Mouse (Mus musculus) right cerebral cortex, postnatal 36 days (tissue): ENCODE data around the gene Hdac7.

Experiments
- DNase-seq, 2 experiments: peaks; one replicate each; pipeline ENCODE4 v3.0.0; 2022; ENCODE audit warnings: low spot score in 2 of 2, mixed read lengths in 1 of 2

Hdac7 gene

GRCm38 (mm10) chr15:97814703-97815102 lies 29.6 kb downstream of the Hdac7 start:
- no peak for DNase-seq

- no peak for DNase-seq
These were observed 30.7 kb downstream of the Hdac7 start for GRCm38 (mm10) chr15:97813452-97814204.

GRCm38 (mm10) chr15:97812875-97813274 lies 31.4 kb downstream of the Hdac7 start:
- DNase-seq, result no peak

GRCm38 (mm10) chr15:97812126-97812525 lies 32.2 kb downstream of the Hdac7 start:
- peak; percentile 86 to 90 for DNase-seq

GRCm38 (mm10) chr15:97811307-97811706 lies 33.0 kb downstream of the Hdac7 start:
- DNase-seq, result no peak

GRCm38 (mm10) chr15:97810399-97810798 lies 33.9 kb downstream of the Hdac7 start:
- DNase-seq, result no peak

- DNase-seq, result no peak
These were observed 34.4 kb downstream of the Hdac7 start for GRCm38 (mm10) chr15:97809942-97810341.

- no peak for DNase-seq
These were observed 35.1 kb downstream of the Hdac7 start for GRCm38 (mm10) chr15:97809206-97809605.

- DNase-seq, result no peak
These were observed 35.8 kb downstream of the Hdac7 start for GRCm38 (mm10) chr15:97808532-97808931.

GRCm38 (mm10) chr15:97807867-97808266 lies 36.4 kb downstream of the Hdac7 start:
- DNase-seq, result no peak

GRCm38 (mm10) chr15:97802575-97802974 lies 41.7 kb downstream of the Hdac7 start:
- no peak for DNase-seq

- DNase-seq, result no peak
These were observed 42.5 kb downstream of the Hdac7 start for GRCm38 (mm10) chr15:97801811-97802210.

GRCm38 (mm10) chr15:97800853-97801252 lies 43.4 kb downstream of the Hdac7 start:
- no peak for DNase-seq

- DNase-seq, result no peak
These were observed 44.9 kb downstream of the Hdac7 start for GRCm38 (mm10) chr15:97799446-97799845.

- no peak for DNase-seq
These were observed 46.2 kb downstream of the Hdac7 start for GRCm38 (mm10) chr15:97798134-97798533.

- DNase-seq, result no peak
These were observed 47.5 kb downstream of the Hdac7 start for GRCm38 (mm10) chr15:97796674-97797310.

GRCm38 (mm10) chr15:97795559-97796235 lies 48.6 kb downstream of the Hdac7 start:
- DNase-seq, result no peak

GRCm38 (mm10) chr15:97794268-97794667 lies 50.0 kb downstream of the Hdac7 start:
- DNase-seq, result no peak

- no peak for DNase-seq
These were observed 50.7 kb downstream of the Hdac7 start for GRCm38 (mm10) chr15:97793386-97794153.

- no peak for DNase-seq
These were observed 53.1 kb downstream of the Hdac7 start for GRCm38 (mm10) chr15:97791126-97791700.

GRCm38 (mm10) chr15:97789761-97790505 lies 54.4 kb downstream of the Hdac7 start:
- no peak for DNase-seq
